Mouse (Mus musculus) CD8-positive naive resting alpha-beta T cell, adult 2 months (primary cell): ENCODE results near the gene Rasgrp3.
A peak's percentile ranks its signal among the peaks of the same experiment; 100 is the strongest.

Experiments
- DNase-seq, 2 experiments: peaks; one replicate each; pipeline ENCODE4 v3.0.0; 2022; ENCODE audit warnings: low read depth in 2 of 2, low spot score in 2 of 2

Gene Rasgrp3

GRCm38 (mm10) chr17:75537050-75537445 is 101.4 kb downstream of the Rasgrp3 start:
- DNase-seq: no peak

GRCm38 (mm10) chr17:75538431-75538830 is 102.7 kb downstream of the Rasgrp3 start:
- no peak for DNase-seq

- no peak for DNase-seq
Observed at GRCm38 (mm10) chr17:75539130-75539529, 103.4 kb downstream of the Rasgrp3 start.

DNA sequence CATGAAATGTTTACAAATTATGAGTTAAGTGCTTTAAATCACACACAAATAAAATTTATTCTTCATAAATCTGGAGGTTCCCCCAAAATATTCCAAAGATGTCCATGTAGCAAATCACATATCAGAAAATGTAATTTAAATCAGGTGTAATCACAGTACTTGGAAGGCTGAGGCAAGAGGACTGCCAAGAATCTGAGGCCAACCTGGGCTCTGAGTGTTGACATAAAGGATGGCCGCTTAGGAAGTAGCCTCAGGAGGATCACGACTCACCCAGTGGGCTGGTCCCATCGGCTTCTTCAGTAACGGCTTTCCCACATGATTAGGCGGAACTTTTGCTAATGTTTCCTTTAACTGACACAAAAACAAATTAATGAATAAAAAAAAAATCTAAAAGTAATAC is 104.1 kb downstream of the Rasgrp3 start:
- no peak for DNase-seq

DNA sequence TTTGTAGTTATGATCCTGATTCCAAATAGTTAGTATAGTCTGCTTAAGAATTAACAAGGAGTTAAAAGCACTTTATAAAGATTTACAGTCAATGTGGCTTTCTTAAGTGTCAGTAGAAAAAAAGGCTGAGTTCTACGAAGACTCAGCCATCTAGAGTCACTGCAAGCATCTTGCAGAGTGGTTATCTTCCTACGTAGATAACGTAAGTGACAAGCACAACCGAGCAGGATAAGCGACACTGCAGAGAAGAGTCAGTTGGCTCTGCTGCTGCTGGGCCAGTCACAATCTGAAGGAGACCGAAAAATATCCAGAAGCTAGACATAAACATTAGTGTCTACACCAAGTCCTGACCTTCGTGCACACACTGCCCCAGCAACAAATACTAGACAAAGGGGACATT is 107.7 kb downstream of the Rasgrp3 start:
- DNase-seq: no peak

DNA sequence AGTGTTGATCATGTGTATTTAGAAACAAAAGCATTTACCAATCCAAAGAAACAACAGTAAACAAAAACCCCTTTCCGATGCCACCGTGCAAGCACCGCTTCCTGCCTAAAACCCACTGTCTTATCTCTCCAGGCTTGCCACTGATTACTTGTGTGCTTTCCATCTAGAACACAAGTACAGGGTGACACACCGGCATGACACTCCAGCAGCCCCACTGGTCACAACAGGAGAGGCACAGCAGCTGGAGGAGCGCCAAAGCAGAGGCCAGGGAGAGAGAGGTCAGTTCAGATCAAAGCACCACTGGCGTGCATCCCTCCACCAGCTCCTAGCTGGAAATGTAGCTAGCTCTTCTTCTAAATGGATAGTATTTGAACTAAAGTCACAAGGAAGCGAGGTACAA is 108.6 kb downstream of the Rasgrp3 start:
- no peak for DNase-seq

GRCm38 (mm10) chr17:75550771-75551413 is 115.2 kb downstream of the Rasgrp3 start:
- peak in 1 of 2 experiments; percentile 2 for DNase-seq

DNA sequence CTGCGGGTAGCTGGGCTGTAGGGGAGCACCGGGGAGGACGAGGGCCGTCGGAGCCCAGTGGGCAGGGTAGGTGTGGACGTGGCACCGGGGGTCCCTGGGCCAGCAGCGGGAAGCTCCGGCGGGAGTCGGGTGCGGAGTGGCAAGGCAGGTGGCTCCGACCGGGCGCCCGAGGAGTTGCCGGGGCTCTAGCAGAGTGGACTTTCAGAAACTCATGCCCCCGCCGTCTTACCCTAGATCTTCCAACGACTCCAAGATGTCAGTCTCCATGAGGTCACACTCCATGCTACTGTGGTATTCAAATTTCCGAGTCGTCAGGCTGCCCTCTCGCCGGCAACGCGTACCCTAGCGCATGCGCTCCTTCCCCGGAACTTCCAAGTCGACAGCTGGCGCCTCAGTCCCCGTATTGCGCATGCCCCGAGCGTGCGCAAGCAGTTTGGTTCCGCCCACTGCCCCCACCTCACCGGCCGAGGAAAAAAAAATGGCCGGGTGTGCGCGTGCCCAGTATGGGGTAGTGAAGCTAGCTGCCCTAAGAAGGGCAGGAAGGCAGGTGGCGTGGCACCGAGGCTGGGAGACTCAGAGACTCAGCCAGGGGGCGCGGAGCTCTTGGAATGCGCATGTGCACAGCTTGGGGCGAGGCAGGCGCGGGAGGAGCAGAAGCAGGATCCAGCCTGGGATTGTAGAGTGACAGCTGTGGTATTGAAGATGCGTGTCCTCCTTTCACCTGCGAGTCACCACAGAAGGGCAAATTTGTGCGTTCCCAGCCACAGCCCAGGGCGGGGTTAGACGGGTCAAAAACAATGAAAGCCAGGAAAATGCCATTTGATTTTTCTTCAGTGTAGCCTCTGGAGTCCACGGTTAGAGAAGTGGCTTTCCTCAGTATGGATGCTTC is 116.1 kb downstream of the Rasgrp3 start, which contains the start of gene Fam98a:
Gene Fam98a (minus strand): TSS at position 435 of the 889 bp plus-strand sequence.
- peak; percentile 96 to 97 for DNase-seq

GRCm38 (mm10) chr17:75557031-75557430 is 121.3 kb downstream of the Rasgrp3 start:
- no peak for DNase-seq

DNA sequence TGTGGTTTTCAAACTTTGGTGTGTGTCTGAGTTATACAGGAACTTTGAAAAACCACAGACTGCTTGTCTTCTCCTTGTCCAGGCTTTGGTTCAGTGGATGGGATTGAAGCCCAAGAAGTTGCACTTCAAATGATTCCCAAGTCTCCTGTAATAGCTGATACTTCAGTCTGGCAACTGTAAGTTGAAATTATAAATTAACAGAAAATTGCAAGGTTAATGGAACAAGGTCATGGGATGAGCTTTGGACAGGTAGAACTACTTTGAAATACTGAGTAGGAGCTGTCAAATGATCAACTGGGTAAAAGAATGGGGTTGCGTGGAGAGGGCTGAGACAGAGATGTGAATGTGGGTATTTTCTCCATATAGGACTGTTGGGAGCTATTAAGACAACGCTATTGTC is 122.3 kb downstream of the Rasgrp3 start:
- DNase-seq: no peak

DNA sequence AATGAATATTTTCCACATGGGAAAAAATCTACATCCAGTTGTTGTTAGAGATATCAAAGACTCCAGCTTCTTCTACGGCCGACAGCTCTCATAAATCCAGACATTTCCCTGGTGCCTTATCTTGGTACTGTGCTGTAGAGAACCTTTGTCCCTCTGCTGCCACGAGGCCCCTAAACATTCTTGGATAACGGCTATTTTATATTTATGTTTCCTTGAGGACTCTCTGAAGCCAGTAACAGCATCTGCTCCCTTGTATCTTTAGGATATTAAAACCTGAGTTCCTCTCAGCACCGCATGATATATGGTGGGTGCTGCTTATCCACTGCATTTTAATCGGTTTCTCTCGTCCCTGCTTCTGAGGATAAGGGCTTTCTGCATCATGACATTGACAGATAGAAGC is 139.9 kb downstream of the Rasgrp3 start:
- DNase-seq: no peak
